24 mouse cellular contexts compared by ENCODE assay signal in the genomic region with DNA sequence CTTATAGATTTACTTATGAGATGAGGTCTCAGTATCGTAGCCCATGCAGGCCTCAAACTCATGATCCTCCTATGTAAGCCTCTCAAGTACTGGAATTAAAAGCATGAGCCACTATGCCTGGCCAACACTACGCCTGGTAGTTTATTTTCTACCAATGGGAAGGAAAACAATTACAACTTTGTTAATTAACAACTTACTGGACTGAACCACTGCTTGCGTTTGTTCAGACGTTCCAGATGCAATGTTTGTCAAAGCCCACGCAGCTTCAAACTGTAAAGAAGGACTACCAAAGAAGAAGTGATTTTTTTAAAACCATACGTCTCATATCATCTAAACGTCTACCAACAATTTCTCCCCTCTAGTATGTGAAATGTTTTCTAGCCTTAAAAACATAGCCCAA. TPM values are rescaled to one million over a fixed set of nuclear protein-coding genes. Genes with fewer than 3 reads are reported as not detected.
DNase-seq lines count a peak whose midpoint lies in the region; ATAC-seq and TF ChIP-seq lines count a peak whose summit lies in the region.
"Had no signal": no experiment of that assay in that cellular context is flagged by ENCODE, and none has a peak within 500 bp of the region (broad histone marks: within the 10 kb centered on the region; RNA-seq: fewer than 3 reads in every experiment).

No protein-coding gene starts in this region.

- peak overlapping the region; percentile 56 for H3K27ac ChIP-seq in kidney, adult 2 months (ENCODE audit: insufficient read depth, low read depth, low read length)
- no peak overlapping the region for H3K27ac ChIP-seq in kidney, embryonic 14.5 days (ENCODE audit: low read depth, low read length)
- H3K27ac ChIP-seq in kidney, embryonic 16.5 days (ENCODE audit: low read length) = no peak overlapping the region
- H3K27ac ChIP-seq in liver, adult 2 months (replicated peaks; ENCODE audit: insufficient read depth, low read depth, low read length) = no peak overlapping the region
- no peak overlapping the region for H3K27ac ChIP-seq in midbrain, embryonic 11.5 days (ENCODE audit: low read depth, low read length)
- no peak overlapping the region for H3K27ac ChIP-seq in midbrain, embryonic 13.5 days
- H3K27ac ChIP-seq: embryonic facial prominence, embryonic 13.5 days; embryonic facial prominence, embryonic 15.5 days; forebrain, embryonic 10.5 days; forebrain, embryonic 12.5 days had no signal

- no peak overlapping the region for H3K9ac ChIP-seq in kidney, embryonic 14.5 days (ENCODE audit: low read depth, low read length)
- no peak overlapping the region for H3K9ac ChIP-seq in kidney, embryonic 16.5 days (replicated peaks; ENCODE audit: low read length)
- H3K9ac ChIP-seq in liver, adult 2 months (ENCODE audit: low read depth, low read length) = no peak overlapping the region
- H3K9ac ChIP-seq in midbrain, embryonic 11.5 days (ENCODE audit: low read length) = no peak overlapping the region
- no peak overlapping the region for H3K9ac ChIP-seq in midbrain, embryonic 13.5 days (replicated peaks)
- H3K9ac ChIP-seq: embryonic facial prominence, embryonic 13.5 days; embryonic facial prominence, embryonic 15.5 days; forebrain, embryonic 12.5 days had no signal

- H3K36me3 ChIP-seq in kidney, adult 2 months (ENCODE audit: control insufficient read depth, insufficient read depth, low read length) = peaks cover 4% of the 10 kb centered on the region
- peaks cover 43% of the 10 kb centered on the region for H3K36me3 ChIP-seq in kidney, embryonic 14.5 days (ENCODE audit: control insufficient read depth, insufficient read depth, low read length)
- peaks cover 37% of the 10 kb centered on the region for H3K36me3 ChIP-seq in kidney, embryonic 16.5 days (ENCODE audit: insufficient read depth, low read length)
- peaks cover 39% of the 10 kb centered on the region for H3K36me3 ChIP-seq in liver, adult 2 months (ENCODE audit: control insufficient read depth, insufficient read depth, low read length)
- peaks cover 6% of the 10 kb centered on the region for H3K36me3 ChIP-seq in midbrain, embryonic 11.5 days (ENCODE audit: control insufficient read depth, insufficient read depth, low read length)
- H3K36me3 ChIP-seq in midbrain, embryonic 13.5 days = peaks cover 51% of the 10 kb centered on the region

- TF ChIP-seq POLR2A in kidney, adult 2 months (IDR thresholded peaks at IDR 0.05; ENCODE audit: low read depth, low read length) = no peak
- no peak for TF ChIP-seq POLR2A in liver, adult 2 months (IDR thresholded peaks at IDR 0.05; ENCODE audit: extremely low read depth, insufficient read depth, low read length)

- ATAC-seq in kidney, embryonic 14.5 days (ENCODE audit: low FRiP score, low TSS enrichment) = no peak
- ATAC-seq in kidney, embryonic 16.5 days (ENCODE audit: low FRiP score, low TSS enrichment) = no peak
- no peak for ATAC-seq in midbrain, embryonic 11.5 days (ENCODE audit: low FRiP score)
- no peak for ATAC-seq in midbrain, embryonic 13.5 days
- ATAC-seq: forebrain, embryonic 14.5 days had no signal

- no peak overlapping the region for H3K4me2 ChIP-seq in kidney, embryonic 14.5 days (replicated peaks; ENCODE audit: low read depth, low read length)
- no peak overlapping the region for H3K4me2 ChIP-seq in kidney, embryonic 16.5 days (replicated peaks; ENCODE audit: low read depth, low read length)
- H3K4me2 ChIP-seq in midbrain, embryonic 11.5 days = no peak overlapping the region
- H3K4me2 ChIP-seq in midbrain, embryonic 13.5 days (replicated peaks) = no peak overlapping the region
- H3K4me2 ChIP-seq: embryonic facial prominence, embryonic 13.5 days; embryonic facial prominence, embryonic 15.5 days; forebrain, embryonic 12.5 days had no signal

- H3K4me1 ChIP-seq in kidney, adult 2 months (ENCODE audit: control insufficient read depth, insufficient read depth, low read length) = 0 out of 2 replicates have a peak, but pooled peaks cover 2% of the 10 kb centered on the region
- H3K4me1 ChIP-seq in kidney, embryonic 14.5 days (ENCODE audit: control insufficient read depth, insufficient read depth, low read length) = no peaks in the 10 kb centered on the region
- no peaks in the 10 kb centered on the region for H3K4me1 ChIP-seq in kidney, embryonic 16.5 days (ENCODE audit: insufficient read depth, low read length)
- no peaks in the 10 kb centered on the region for H3K4me1 ChIP-seq in liver, adult 2 months (ENCODE audit: control insufficient read depth, insufficient read depth, low read length)
- no peaks in the 10 kb centered on the region for H3K4me1 ChIP-seq in midbrain, embryonic 11.5 days (ENCODE audit: control insufficient read depth, insufficient read depth, low read length)
- no peaks in the 10 kb centered on the region for H3K4me1 ChIP-seq in midbrain, embryonic 13.5 days (replicated peaks)
- H3K4me1 ChIP-seq: embryonic facial prominence, embryonic 13.5 days; embryonic facial prominence, embryonic 15.5 days; forebrain, embryonic 10.5 days; forebrain, embryonic 12.5 days had no signal

- WGBS in kidney, adult 2 months = 47% methylated on average over 7 of the region's 7 CpGs
- WGBS in kidney, embryonic 14.5 days = 87% methylated on average over 7 of the region's 7 CpGs
- 82% methylated on average over 7 of the region's 7 CpGs for whole genome bisulfite sequencing in kidney, embryonic 16.5 days
- WGBS in liver, adult 2 months = 47% methylated on average over 7 of the region's 7 CpGs
- WGBS in midbrain, embryonic 11.5 days = 97% methylated on average over 7 of the region's 7 CpGs
- 96% methylated on average over 7 of the region's 7 CpGs for WGBS in midbrain, embryonic 13.5 days

- H3K9me3 ChIP-seq in kidney, embryonic 14.5 days (ENCODE audit: control insufficient read depth, low read length) = no peaks in the 10 kb centered on the region
- H3K9me3 ChIP-seq in kidney, embryonic 16.5 days (ENCODE audit: low read length) = no peaks in the 10 kb centered on the region
- H3K9me3 ChIP-seq in midbrain, embryonic 11.5 days (ENCODE audit: control insufficient read depth, low read length) = no peaks in the 10 kb centered on the region
- no peaks in the 10 kb centered on the region for H3K9me3 ChIP-seq in midbrain, embryonic 13.5 days
- H3K9me3 ChIP-seq: embryonic facial prominence, embryonic 13.5 days; embryonic facial prominence, embryonic 15.5 days; forebrain, embryonic 10.5 days; forebrain, embryonic 12.5 days had no signal

- no peak for TF ChIP-seq CTCF in kidney, adult 2 months (conservative IDR thresholded peaks at IDR 0.05; ENCODE audit: insufficient read depth, insufficient read length, low read depth, low read length)
- TF ChIP-seq CTCF in liver, adult 2 months (IDR thresholded peaks at IDR 0.05; ENCODE audit: low read depth, low read length) = no peak

- H3K4me3 ChIP-seq in kidney, adult 2 months (ENCODE audit: insufficient read depth, low read depth, low read length) = no peak overlapping the region
- H3K4me3 ChIP-seq in kidney, embryonic 14.5 days (ENCODE audit: low read length) = no peak overlapping the region
- H3K4me3 ChIP-seq in kidney, embryonic 16.5 days (ENCODE audit: low read length) = no peak overlapping the region
- no peak overlapping the region for H3K4me3 ChIP-seq in liver, adult 2 months (ENCODE audit: insufficient read depth, low read depth, low read length)
- no peak overlapping the region for H3K4me3 ChIP-seq in midbrain, embryonic 11.5 days (ENCODE audit: low read depth, low read length)
- no peak overlapping the region for H3K4me3 ChIP-seq in midbrain, embryonic 13.5 days (replicated peaks)
- H3K4me3 ChIP-seq: embryonic facial prominence, embryonic 13.5 days; embryonic facial prominence, embryonic 15.5 days; erythroblast, embryonic 14.5 days; forebrain, embryonic 10.5 days; forebrain, embryonic 12.5 days had no signal

- H3K27me3 ChIP-seq in kidney, adult 2 months (replicated peaks; ENCODE audit: control insufficient read depth, insufficient read depth, low read length) = no peaks in the 10 kb centered on the region
- no peaks in the 10 kb centered on the region for H3K27me3 ChIP-seq in kidney, embryonic 14.5 days (ENCODE audit: control insufficient read depth, insufficient read depth, low read length)
- no peaks in the 10 kb centered on the region for H3K27me3 ChIP-seq in kidney, embryonic 16.5 days (ENCODE audit: insufficient read depth, low read length)
- no peaks in the 10 kb centered on the region for H3K27me3 ChIP-seq in liver, adult 2 months (ENCODE audit: control insufficient read depth, insufficient read depth, low read length)
- H3K27me3 ChIP-seq in midbrain, embryonic 11.5 days (ENCODE audit: control insufficient read depth, insufficient read depth, low read length) = no peaks in the 10 kb centered on the region
- H3K27me3 ChIP-seq in midbrain, embryonic 13.5 days = no peaks in the 10 kb centered on the region
- H3K27me3 ChIP-seq: embryonic facial prominence, embryonic 13.5 days; embryonic facial prominence, embryonic 15.5 days; forebrain, embryonic 12.5 days had no signal

- no peaks in the 10 kb centered on the region for H3K79me2 ChIP-seq in liver, adult 2 months (ENCODE audit: control insufficient read depth, insufficient read depth, low read length)

- peak; percentile 72 for DNase-seq in kidney, adult 2 months
- peak; percentile 76 for DNase-seq in kidney, adult 9 months
- peak; percentile 31 for DNase-seq in liver, adult 2 months (ENCODE audit: extremely low read depth, low read depth, low spot score)
- DNase-seq in liver = no peak
- DNase-seq in midbrain, embryonic 11.5 days (ENCODE audit: low spot score, missing footprints) = peak; percentile 62
- DNase-seq: adrenal gland, adult 2 months; adrenal gland, postnatal 10 days; adrenal gland, postnatal 25 days; cerebellum, adult 11 months; cerebellum, adult 18-20 months; cerebellum, adult 8-10 months; cerebellum, adult 9-11 months; cerebellum, postnatal 14 days; cerebellum, postnatal 36 days; embryo, embryonic 11 days had no signal

RNA-seq across cellular contexts. Expression of gene Kpna4, which starts 32.5 kb away (rescaled TPM):
- 8.6 and 11.3 TPM in 2 replicates for polyA plus RNA-seq in kidney, adult 2 months (2012; rRNA removed)
- polyA plus RNA-seq in kidney, embryonic 14.5 days (2014; fragmentation: Nextera tagmentation; extraction: Ambion mirVana) = 27.6 and 41.6 TPM in 2 replicates
- 27.8 and 30.6 TPM in 2 replicates for polyA plus RNA-seq in kidney, embryonic 16.5 days (2015; fragmentation: Nextera tagmentation; extraction: Ambion mirVana)
- total RNA-seq in liver, adult 2 months (2014; rRNA removed) = 10.7 TPM in 2 replicates
- polyA plus RNA-seq in liver, adult 2 months (2012; rRNA removed) = 5.3 and 5.9 TPM in 2 replicates
- 51.5 and 52.8 TPM in 2 replicates for polyA plus RNA-seq in midbrain, embryonic 11.5 days (2014; fragmentation: Nextera tagmentation; extraction: Ambion mirVana)
- polyA plus RNA-seq in midbrain, embryonic 13.5 days (2015; fragmentation: Nextera tagmentation; extraction: Ambion mirVana) = 35.4 and 38.6 TPM in 2 replicates

RNA-seq across cellular contexts. Expression of gene Trim59, which starts 49.9 kb away (rescaled TPM):
- polyA plus RNA-seq in kidney, adult 2 months (2012; rRNA removed) = 0.34 and 0.42 TPM in 2 replicates
- polyA plus RNA-seq in kidney, embryonic 14.5 days (2014; fragmentation: Nextera tagmentation; extraction: Ambion mirVana) = 112 and 164 TPM in 2 replicates
- 115 and 129 TPM in 2 replicates for polyA plus RNA-seq in kidney, embryonic 16.5 days (2015; fragmentation: Nextera tagmentation; extraction: Ambion mirVana)
- 0.28 and 0.74 TPM in 2 replicates for total RNA-seq in liver, adult 2 months (2014; rRNA removed)
- polyA plus RNA-seq in liver, adult 2 months (2012; rRNA removed) = 0.04 and 0.05 TPM in 2 replicates
- polyA plus RNA-seq in midbrain, embryonic 11.5 days (2014; fragmentation: Nextera tagmentation; extraction: Ambion mirVana) = 208 and 216 TPM in 2 replicates
- 77.0 and 80.6 TPM in 2 replicates for polyA plus RNA-seq in midbrain, embryonic 13.5 days (2015; fragmentation: Nextera tagmentation; extraction: Ambion mirVana)

Comparison
In these comparisons a context has a peak if more than half of its experiments do, and no peak if none do; other contexts are left out.
1. RNA of gene Trim59, which starts 49.9 kb away (polyA plus RNA-seq): 208 to 216 TPM in midbrain, embryonic 11.5 days, 112 to 164 TPM in kidney, embryonic 14.5 days, 115 to 129 TPM in kidney, embryonic 16.5 days and 77.0 to 80.6 TPM in midbrain, embryonic 13.5 days; 0.34 to 0.42 TPM in kidney, adult 2 months and 0.04 to 0.05 TPM in liver, adult 2 months; every median in the first group is over 10 times any median in the second.